Mouse (Mus musculus) megakaryocyte, embryonic 14.5 days (primary cell): ENCODE measurements around the gene Id4.

Source experiments
- FLI1 ChIP-seq: IDR thresholded peaks from 2 replicates; pipeline ENCODE4 v1.6.1; 2012; ENCODE audit warnings: low read length, inconsistent platforms, mixed read lengths
- GATA1 ChIP-seq: IDR thresholded peaks from 3 replicates; pipeline ENCODE4 v1.6.1; 2012; ENCODE audit warnings: mixed read lengths, low read length, inconsistent platforms, borderline replicate concordance

DNA sequence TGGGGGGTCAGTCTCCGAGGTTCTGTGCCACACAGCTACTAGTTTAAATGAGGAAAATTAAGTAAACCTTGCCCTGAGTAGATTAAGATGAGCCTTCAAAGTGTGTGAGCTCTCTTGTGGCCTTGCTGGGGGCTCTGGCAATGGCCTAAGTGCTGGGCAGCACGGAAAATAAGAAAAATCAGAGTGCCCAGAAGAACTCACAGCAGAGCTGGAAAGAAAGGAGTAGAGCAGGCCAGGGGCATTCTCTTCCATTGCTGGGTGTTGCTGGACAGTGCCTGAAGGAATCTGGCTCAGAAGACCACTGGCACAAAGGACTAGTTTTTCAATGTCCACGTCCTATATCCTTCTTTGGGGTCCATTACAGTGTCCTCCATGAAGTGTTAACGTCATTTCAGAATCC, 32.9 kb upstream of the Id4 start:
- no peak for TF ChIP-seq GATA1
- no peak for TF ChIP-seq FLI1
